Mouse (Mus musculus) stomach, embryonic 15.5 days (tissue): Measurements from ENCODE around the gene Cdca3. TPM values are rescaled to one million over a fixed set of nuclear protein-coding genes. Genes with fewer than 3 reads are reported as not detected.

ENCODE experiments used
- ATAC-seq: fragments of 200-750 bp; cut with Nextera tagmentation; 2 replicates; pipeline ENCODE4 v1.8.0; 2017; ENCODE audit warnings: low read depth, moderate number of reproducible peaks, moderate TSS enrichment; ENCODE audit not compliant: insufficient read depth, low FRiP score
- H3K27ac ChIP-seq: fragments of 300-500 bp; sonication (generic); 2 replicates; pipeline ENCODE4 v1.5.1; 2015; ENCODE audit warnings: mild to moderate bottlenecking, inconsistent platforms
- H3K27me3 ChIP-seq: fragments of 300-500 bp; sonication (generic); replicated peaks from 2 replicates; pipeline ENCODE4 v1.6.1; 2015; ENCODE audit warnings: inconsistent platforms
- H3K36me3 ChIP-seq: fragments of 300-500 bp; sonication (generic); 2 replicates; pipeline ENCODE4 v1.6.1; 2015; ENCODE audit warnings: inconsistent platforms
- H3K4me1 ChIP-seq: fragments of 300-500 bp; sonication (generic); 2 replicates; pipeline ENCODE4 v1.6.1; 2015; ENCODE audit warnings: inconsistent platforms
- H3K4me2 ChIP-seq: fragments of 300-500 bp; sonication (generic); 2 replicates; pipeline ENCODE4 v1.6.1; 2015; ENCODE audit warnings: mild to moderate bottlenecking, inconsistent platforms
- H3K4me3 ChIP-seq: fragments of 300-500 bp; sonication (generic); replicated peaks from 2 replicates; pipeline ENCODE4 v1.5.1; 2015; ENCODE audit warnings: inconsistent platforms
- H3K9ac ChIP-seq: fragments of 300-500 bp; sonication (generic); 2 replicates; pipeline ENCODE4 v1.6.1; 2015; ENCODE audit warnings: inconsistent platforms
- H3K9me3 ChIP-seq: fragments of 300-500 bp; sonication (generic); 2 replicates; pipeline ENCODE4 v1.6.1; 2016; ENCODE audit warnings: inconsistent platforms
- WGBS: fragments of 180-500 bp; shearing (Covaris S2); methylation state at CpG from one replicate; pipeline ENCODE4 v1.1.7; 2015; 5-methylcytosine and 5-hydroxymethylcytosine counted together
- polyA plus RNA-seq: library from polyadenylated mRNA; unstranded; fragments of >200 nt; fragmentation: Nextera tagmentation; extraction: Ambion mirVana; gene quantifications from 2 replicates; pipeline ENCODE4 v1.2.1, GENCODE M21; 2015

Cdca3 gene
- polyA plus RNA-seq, 1 experiment from 2014 or later, result 141 TPM

- H3K9me3 ChIP-seq, result no peaks in the 10 kb centered on the region
- WGBS, result 77% methylated on average over 19 of the region's 19 CpGs
- H3K9ac ChIP-seq, result no peak overlapping the region
- H3K27ac ChIP-seq, result no peak overlapping the region
- H3K4me1 ChIP-seq, result peaks cover 30% of the 10 kb centered on the region
- ATAC-seq, result no peak
- H3K4me3 ChIP-seq, result no peak overlapping the region
- peaks cover 20% of the 10 kb centered on the region for H3K27me3 ChIP-seq
- no peaks in the 10 kb centered on the region for H3K36me3 ChIP-seq
- no peak overlapping the region for H3K4me2 ChIP-seq
Measured at GRCm38 (mm10) chr6:124861266-124861665, 31.9 kb downstream of the Cdca3 start.

- H3K36me3 ChIP-seq, result no peaks in the 10 kb centered on the region
- 53% methylated on average over 3 of the region's 3 CpGs for WGBS
- peaks cover 20% of the 10 kb centered on the region for H3K27me3 ChIP-seq
- H3K9ac ChIP-seq, result no peak overlapping the region
- peaks cover 30% of the 10 kb centered on the region for H3K4me1 ChIP-seq
- ATAC-seq, result no peak
- H3K9me3 ChIP-seq, result no peaks in the 10 kb centered on the region
- H3K4me2 ChIP-seq, result no peak overlapping the region
- no peak overlapping the region for H3K27ac ChIP-seq
- H3K4me3 ChIP-seq, result no peak overlapping the region
Measured at GRCm38 (mm10) chr6:124861802-124862201, 32.5 kb downstream of the Cdca3 start.

- no peak overlapping the region for H3K9ac ChIP-seq
- H3K4me1 ChIP-seq, result peaks cover 30% of the 10 kb centered on the region
- ATAC-seq, result no peak
- H3K9me3 ChIP-seq, result no peaks in the 10 kb centered on the region
- peaks cover 20% of the 10 kb centered on the region for H3K27me3 ChIP-seq
- 13% methylated on average over 8 of the region's 8 CpGs for WGBS
- H3K4me3 ChIP-seq, result peak overlapping the region; percentile 50; the same call in 1 of the 2 replicates
- no peak overlapping the region for H3K27ac ChIP-seq
- no peaks in the 10 kb centered on the region for H3K36me3 ChIP-seq
- peak overlapping the region; percentile 86 for H3K4me2 ChIP-seq
Measured at GRCm38 (mm10) chr6:124862406-124863124, 33.2 kb downstream of the Cdca3 start.

- Histone ChIP-seq H3K9ac (no peak overlapping the region), H3K9me3 (no peaks in the 10 kb centered on the region), H3K4me1 (peaks cover 24% of the 10 kb centered on the region), H3K36me3 (no peaks in the 10 kb centered on the region), H3K4me2 (peak overlapping the region; percentile 86), H3K27me3 (peaks cover 20% of the 10 kb centered on the region), H3K27ac (no peak overlapping the region), H3K4me3 (peak overlapping the region; percentile 50)
- WGBS, result 2% methylated on average over 8 of the region's 16 CpGs
- peak; percentile 32; the same call in 1 of the 2 replicates for ATAC-seq
Measured at GRCm38 (mm10) chr6:124863125-124863657, 33.8 kb downstream of the Cdca3 start.

- ATAC-seq, result peak; percentile 72
- Histone ChIP-seq H3K4me1 (peaks cover 20% of the 10 kb centered on the region), H3K9ac (no peak within 1 kb of the TSS), H3K4me2 (peak within 1 kb of the TSS; percentile 86), H3K36me3 (no peaks in the 10 kb centered on the region), H3K4me3 (peak within 1 kb of the TSS; percentile 50), H3K9me3 (no peaks in the 10 kb centered on the region), H3K27me3 (peaks cover 17% of the 10 kb centered on the region), H3K27ac (no peak within 1 kb of the TSS)
- under 1% methylated on average over 40 of the region's 43 CpGs for WGBS
Measured at GRCm38 (mm10) chr6:124863658-124864298, 34.4 kb downstream of the Cdca3 start, which contains the start of gene Gpr162. Gene Gpr162 (minus strand): TSS chr6:124863983.

- WGBS, result 47% methylated on average over 18 of the region's 18 CpGs
- H3K27me3 ChIP-seq, result peaks cover 8% of the 10 kb centered on the region; the same call in 1 of the 2 replicates
- no peak for ATAC-seq
- H3K4me2 ChIP-seq, result no peak overlapping the region
- no peak overlapping the region for H3K4me3 ChIP-seq
- H3K4me1 ChIP-seq, result peaks cover 15% of the 10 kb centered on the region
- H3K9me3 ChIP-seq, result no peaks in the 10 kb centered on the region
- H3K27ac ChIP-seq, result no peak overlapping the region
- H3K9ac ChIP-seq, result no peak overlapping the region
- no peaks in the 10 kb centered on the region for H3K36me3 ChIP-seq
Measured at GRCm38 (mm10) chr6:124865766-124866362, 36.5 kb downstream of the Cdca3 start.

- 69% methylated on average over 6 of the region's 7 CpGs for WGBS
- Histone ChIP-seq H3K36me3 (no peaks in the 10 kb centered on the region), H3K27ac (no peak overlapping the region), H3K4me1 (peaks cover 15% of the 10 kb centered on the region), H3K4me2 (no peak overlapping the region), H3K27me3 (peaks cover 8% of the 10 kb centered on the region; the same call in 1 of the 2 replicates), H3K9ac (no peak overlapping the region), H3K9me3 (no peaks in the 10 kb centered on the region), H3K4me3 (no peak overlapping the region)
- ATAC-seq, result no peak
Measured at GRCm38 (mm10) chr6:124866560-124866959, 37.2 kb downstream of the Cdca3 start.

- H3K9me3 ChIP-seq, result no peaks in the 10 kb centered on the region
- H3K27me3 ChIP-seq, result no peaks in the 10 kb centered on the region
- ATAC-seq, result no peak
- WGBS, result 41% methylated on average over 3 of the region's 3 CpGs
- no peak overlapping the region for H3K27ac ChIP-seq
- H3K36me3 ChIP-seq, result no peaks in the 10 kb centered on the region
- H3K4me2 ChIP-seq, result no peak overlapping the region
- H3K4me1 ChIP-seq, result no peaks in the 10 kb centered on the region
- no peak overlapping the region for H3K9ac ChIP-seq
- H3K4me3 ChIP-seq, result no peak overlapping the region
Measured at GRCm38 (mm10) chr6:124874348-124874747, 45.0 kb downstream of the Cdca3 start.

GRCm38 (mm10) chr6:124879390-124879789, 50.0 kb downstream of the Cdca3 start:
- ATAC-seq, result no peak
- H3K27ac ChIP-seq, result no peak overlapping the region
- 43% methylated on average over 6 of the region's 6 CpGs for WGBS
- no peaks in the 10 kb centered on the region for H3K36me3 ChIP-seq
- no peaks in the 10 kb centered on the region for H3K27me3 ChIP-seq
- H3K9ac ChIP-seq, result no peak overlapping the region
- no peak overlapping the region for H3K4me2 ChIP-seq
- no peak overlapping the region for H3K4me3 ChIP-seq
- H3K4me1 ChIP-seq, result no peaks in the 10 kb centered on the region
- H3K9me3 ChIP-seq, result no peaks in the 10 kb centered on the region

- Histone ChIP-seq H3K4me3 (no peak overlapping the region), H3K4me1 (no peaks in the 10 kb centered on the region), H3K9me3 (no peaks in the 10 kb centered on the region), H3K27ac (no peak overlapping the region), H3K9ac (no peak overlapping the region), H3K36me3 (no peaks in the 10 kb centered on the region), H3K27me3 (no peaks in the 10 kb centered on the region), H3K4me2 (no peak overlapping the region)
- WGBS, result 91% methylated on average over 9 of the region's 9 CpGs
- no peak for ATAC-seq
Measured at GRCm38 (mm10) chr6:124881821-124882220, 52.5 kb downstream of the Cdca3 start.
